Mouse (Mus musculus): ENCODE results near the gene Calm1.

- no peak for TF ChIP-seq CTCF (IDR thresholded peaks at IDR 0.05; ENCODE audit: extremely low read depth, insufficient read length, insufficient replicate concordance, low read depth, low read length)
- no peak for TF ChIP-seq POLR2A (IDR thresholded peaks at IDR 0.05; ENCODE audit: low read depth, low read length)
Measured at GRCm38 (mm10) chr12:100221608-100222321, 22.5 kb downstream of the Calm1 start.
